Mouse (Mus musculus) kidney, embryonic 16.5 days (tissue): ENCODE data around the gene Gm43518. TPM values are rescaled to one million over a fixed set of nuclear protein-coding genes. Genes with fewer than 3 reads are reported as not detected.

Experiments
- ATAC-seq: fragments of 200-750 bp; cut with Nextera tagmentation; 2 replicates; pipeline ENCODE4 v1.8.0; 2017; ENCODE audit warnings: moderate TSS enrichment; ENCODE audit not compliant: low FRiP score, low TSS enrichment
- H3K27ac ChIP-seq: fragments of 300-500 bp; sonication (generic); 2 replicates; pipeline ENCODE4 v1.5.1; 2014; ENCODE audit warnings: low read length
- H3K27me3 ChIP-seq: fragments of 300-500 bp; sonication (generic); 2 replicates; pipeline ENCODE4 v1.6.1; 2014; ENCODE audit warnings: low read length, control low read depth, mixed read lengths; ENCODE audit not compliant: insufficient read depth
- H3K36me3 ChIP-seq: fragments of 300-500 bp; sonication (generic); 2 replicates; pipeline ENCODE4 v1.6.1; 2014; ENCODE audit warnings: low read length, control low read depth, mixed read lengths; ENCODE audit not compliant: insufficient read depth
- H3K4me1 ChIP-seq: fragments of 300-500 bp; sonication (generic); 2 replicates; pipeline ENCODE4 v1.6.1; 2014; ENCODE audit warnings: low read length, control low read depth, mixed read lengths; ENCODE audit not compliant: insufficient read depth
- H3K4me2 ChIP-seq: fragments of 300-500 bp; sonication (generic); replicated peaks from 2 replicates; pipeline ENCODE4 v1.6.1; 2014; ENCODE audit warnings: low read depth, low read length
- H3K4me3 ChIP-seq: fragments of 300-500 bp; sonication (generic); 2 replicates; pipeline ENCODE4 v1.5.1; 2014; ENCODE audit warnings: mild to moderate bottlenecking, low read length
- H3K9ac ChIP-seq: fragments of 300-500 bp; sonication (generic); replicated peaks from 2 replicates; pipeline ENCODE4 v1.6.1; 2014; ENCODE audit warnings: low read length
- H3K9me3 ChIP-seq: fragments of 300-500 bp; sonication (generic); 2 replicates; pipeline ENCODE4 v1.6.1; 2016; ENCODE audit warnings: low read length, control low read depth
- WGBS: fragments of 180-500 bp; shearing (Covaris S2); extraction: QIAGEN DNeasy Blood & Tissue Kit; methylation state at CpG from one replicate; pipeline ENCODE4 v1.1.7; 2014; 5-methylcytosine and 5-hydroxymethylcytosine counted together
- polyA plus RNA-seq: library from polyadenylated mRNA; unstranded; fragments of >200 nt; fragmentation: Nextera tagmentation; extraction: Ambion mirVana; gene quantifications from 2 replicates; pipeline ENCODE4 v1.2.1, GENCODE M21; 2015

Gm43518 gene
- polyA plus RNA-seq, 1 experiment from 2014 or later = 4.0 TPM

GRCm38 (mm10) chr5:123952365-123953045 is 25.3 kb downstream of the Gm43518 start:
- Histone ChIP-seq H3K4me1 (no peaks in the 10 kb centered on the region), H3K9me3 (no peaks in the 10 kb centered on the region), H3K27ac (no peak overlapping the region), H3K4me3 (no peak overlapping the region), H3K9ac (no peak overlapping the region), H3K4me2 (no peak overlapping the region), H3K36me3 (no peaks in the 10 kb centered on the region), H3K27me3 (no peaks in the 10 kb centered on the region)
- no peak for ATAC-seq
- WGBS = 56% methylated on average over 5 of the region's 5 CpGs

- H3K9me3 ChIP-seq = no peaks in the 10 kb centered on the region
Measured at GRCm38 (mm10) chr5:123957213-123957612, 30.0 kb downstream of the Gm43518 start.

GRCm38 (mm10) chr5:123959018-123959417 is 31.8 kb downstream of the Gm43518 start:
- Histone ChIP-seq H3K27me3 (no peaks in the 10 kb centered on the region), H3K4me3 (no peak overlapping the region), H3K9ac (no peak overlapping the region), H3K27ac (no peak overlapping the region), H3K36me3 (no peaks in the 10 kb centered on the region), H3K4me1 (no peaks in the 10 kb centered on the region), H3K4me2 (no peak overlapping the region), H3K9me3 (no peaks in the 10 kb centered on the region)
- ATAC-seq = no peak
- WGBS = 62% methylated on average over 3 of the region's 3 CpGs

More at GRCm38 (mm10) chr5:123957213-123957612, 30.0 kb downstream of the Gm43518 start:
- 87% methylated on average over 8 of the region's 8 CpGs for WGBS
- Histone ChIP-seq H3K4me2 (no peak overlapping the region), H3K36me3 (no peaks in the 10 kb centered on the region), H3K4me3 (no peak overlapping the region), H3K27ac (no peak overlapping the region), H3K9ac (no peak overlapping the region), H3K27me3 (no peaks in the 10 kb centered on the region), H3K4me1 (no peaks in the 10 kb centered on the region)
- ATAC-seq = no peak

GRCm38 (mm10) chr5:123960129-123960528 is 32.9 kb downstream of the Gm43518 start:
- H3K4me1 ChIP-seq = no peaks in the 10 kb centered on the region
- no peak overlapping the region for H3K9ac ChIP-seq
- H3K36me3 ChIP-seq = no peaks in the 10 kb centered on the region
- no peak overlapping the region for H3K4me3 ChIP-seq
- H3K4me2 ChIP-seq = no peak overlapping the region
- 59% methylated on average over 8 of the region's 8 CpGs for WGBS
- H3K27ac ChIP-seq = no peak overlapping the region
- ATAC-seq = no peak
- H3K27me3 ChIP-seq = no peaks in the 10 kb centered on the region
- H3K9me3 ChIP-seq = no peaks in the 10 kb centered on the region

DNA sequence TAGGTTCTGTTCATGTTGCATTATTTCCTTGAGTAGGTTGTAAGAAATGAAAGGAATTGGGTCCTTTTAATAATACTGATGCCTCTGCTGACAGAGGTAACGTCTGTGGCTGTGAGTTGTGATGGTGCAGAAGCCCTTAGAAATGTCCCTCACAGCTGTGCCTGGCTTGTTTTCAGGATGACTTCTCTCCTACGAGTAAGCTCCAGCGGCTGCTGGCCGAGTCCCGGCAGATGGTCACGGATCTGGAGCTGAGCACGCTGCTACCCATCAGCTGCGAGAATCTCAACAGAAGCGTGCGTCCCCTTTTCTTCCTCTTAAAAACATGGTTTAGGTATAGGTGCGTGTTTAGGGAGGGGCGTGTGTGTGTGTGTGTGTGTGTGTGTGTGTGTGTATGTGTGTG is 33.8 kb downstream of the Gm43518 start:
- 82% methylated on average over 12 of the region's 12 CpGs for WGBS
- H3K27ac ChIP-seq = no peak overlapping the region
- no peak overlapping the region for H3K4me2 ChIP-seq
- no peak overlapping the region for H3K4me3 ChIP-seq
- H3K4me1 ChIP-seq = no peaks in the 10 kb centered on the region
- H3K9me3 ChIP-seq = no peaks in the 10 kb centered on the region
- ATAC-seq = no peak
- no peak overlapping the region for H3K9ac ChIP-seq
- no peaks in the 10 kb centered on the region for H3K27me3 ChIP-seq
- H3K36me3 ChIP-seq = no peaks in the 10 kb centered on the region

DNA sequence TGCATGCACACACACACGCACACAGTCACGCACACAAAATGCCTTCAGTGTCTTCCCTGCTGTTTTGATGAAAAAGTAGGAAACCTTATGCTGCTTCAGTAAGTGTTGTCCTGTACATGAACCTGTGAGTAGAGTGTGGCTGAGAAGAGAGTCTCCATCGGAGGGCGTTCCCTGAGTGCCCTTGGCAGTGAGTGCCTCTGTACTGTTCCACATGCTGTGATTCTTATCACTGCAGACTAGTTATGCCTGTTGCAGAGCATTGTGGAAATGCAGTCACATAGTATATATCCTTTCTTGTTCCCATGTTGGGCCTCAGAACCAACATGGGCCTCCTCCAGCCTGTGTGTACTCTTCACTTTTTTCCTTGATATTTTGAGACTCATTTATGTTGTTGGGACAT is 37.0 kb downstream of the Gm43518 start:
- Histone ChIP-seq H3K36me3 (no peaks in the 10 kb centered on the region), H3K4me3 (no peak overlapping the region), H3K9ac (no peak overlapping the region), H3K27me3 (no peaks in the 10 kb centered on the region), H3K27ac (no peak overlapping the region), H3K4me1 (0 out of 2 replicates have a peak, but pooled peaks cover 4% of the 10 kb centered on the region), H3K4me2 (no peak overlapping the region), H3K9me3 (no peaks in the 10 kb centered on the region)
- no peak for ATAC-seq
- WGBS = 88% methylated on average over 4 of the region's 4 CpGs

- Histone ChIP-seq H3K4me1 (0 out of 2 replicates have a peak, but pooled peaks cover 4% of the 10 kb centered on the region), H3K4me2 (no peak overlapping the region), H3K9ac (no peak overlapping the region), H3K36me3 (no peaks in the 10 kb centered on the region), H3K9me3 (no peaks in the 10 kb centered on the region), H3K4me3 (no peak overlapping the region), H3K27me3 (no peaks in the 10 kb centered on the region), H3K27ac (no peak overlapping the region)
- WGBS = 85% methylated on average over 2 of the region's 2 CpGs
- no peak for ATAC-seq
Measured at GRCm38 (mm10) chr5:123966759-123967158, 39.5 kb downstream of the Gm43518 start.

GRCm38 (mm10) chr5:123968468-123968867 is 41.2 kb downstream of the Gm43518 start:
- Histone ChIP-seq H3K4me3 (no peak overlapping the region), H3K4me1 (0 out of 2 replicates have a peak, but pooled peaks cover 4% of the 10 kb centered on the region), H3K36me3 (no peaks in the 10 kb centered on the region), H3K27me3 (0 out of 2 replicates have a peak, but pooled peaks cover 2% of the 10 kb centered on the region), H3K9me3 (no peaks in the 10 kb centered on the region), H3K9ac (no peak overlapping the region), H3K27ac (no peak overlapping the region), H3K4me2 (no peak overlapping the region)
- 60% methylated on average over 5 of the region's 5 CpGs for WGBS
- no peak for ATAC-seq

DNA sequence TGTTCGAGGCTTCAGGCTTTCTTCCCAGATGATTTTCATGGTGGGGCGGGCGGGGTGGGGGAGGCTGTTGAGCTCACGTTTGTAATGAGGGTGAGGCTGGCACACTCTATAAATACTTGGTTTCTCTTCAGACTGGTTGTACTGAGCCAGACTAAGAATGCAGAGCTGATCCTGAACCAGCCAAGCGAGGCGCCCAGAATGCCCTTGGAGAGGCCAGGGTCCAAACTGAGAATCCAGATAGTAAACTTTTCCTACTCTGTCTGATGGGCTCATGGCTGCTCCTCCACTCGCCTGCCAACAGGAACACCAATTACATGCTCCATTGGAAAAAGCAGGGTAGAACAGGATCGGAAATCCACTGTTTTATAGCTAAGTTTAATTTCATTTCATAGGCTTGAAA is 42.0 kb downstream of the Gm43518 start:
- Histone ChIP-seq H3K4me2 (no peak overlapping the region), H3K4me3 (no peak overlapping the region), H3K9ac (no peak overlapping the region), H3K27me3 (0 out of 2 replicates have a peak, but pooled peaks cover 2% of the 10 kb centered on the region), H3K4me1 (peaks cover 6% of the 10 kb centered on the region; the same call in 1 of the 2 replicates), H3K27ac (no peak overlapping the region), H3K36me3 (no peaks in the 10 kb centered on the region), H3K9me3 (no peaks in the 10 kb centered on the region)
- 54% methylated on average over 8 of the region's 8 CpGs for WGBS
- ATAC-seq = no peak

- H3K27me3 ChIP-seq = 0 out of 2 replicates have a peak, but pooled peaks cover 2% of the 10 kb centered on the region
- H3K4me3 ChIP-seq = no peak overlapping the region
- no peak overlapping the region for H3K27ac ChIP-seq
- no peaks in the 10 kb centered on the region for H3K36me3 ChIP-seq
- 89% methylated on average over 4 of the region's 4 CpGs for WGBS
- H3K9me3 ChIP-seq = no peaks in the 10 kb centered on the region
- no peak overlapping the region for H3K9ac ChIP-seq
- ATAC-seq = no peak
- H3K4me1 ChIP-seq = peaks cover 18% of the 10 kb centered on the region
- H3K4me2 ChIP-seq = no peak overlapping the region
Measured at GRCm38 (mm10) chr5:123970576-123970975, 43.4 kb downstream of the Gm43518 start.
